Mouse (Mus musculus) erythroid progenitor cell, adult 5-6 weeks (primary cell): ENCODE measurements around the gene Map1s. TPM values are rescaled to one million over a fixed set of nuclear protein-coding genes. Genes with fewer than 3 reads are reported as not detected.
"Not testable (repeated sequence)": the region's sequence is repeated elsewhere in the genome, so short reads cannot be mapped to it uniquely, and the experiment has no call there.

Experiments used
- ATAC-seq: replicated peaks from 2 replicates; pipeline ENCODE4 v1.8.0; 2016; ENCODE audit warnings: moderate number of reproducible peaks, mild to moderate bottlenecking, moderate TSS enrichment, inconsistent platforms; ENCODE audit not compliant: poor library complexity, low FRiP score, severe bottlenecking
- total RNA-seq, 2 experiments: library from RNA; stranded (forward) in 1 of 2; stranded (reverse) in 1 of 2; fragments of 150-400 nt in 1 of 2; fragments of 186-747, 209-891 nt in 1 of 2; gene quantifications; 2 replicates each; pipeline versions ENCODE4 v1.2.3 to v1.2.4; 2015 to 2017; ENCODE audit warnings: low replicate concordance in 2 of 2

The Map1s gene
- total RNA-seq, 2 experiments from 2014 or later: 1.8 to 4.2 TPM

DNA sequence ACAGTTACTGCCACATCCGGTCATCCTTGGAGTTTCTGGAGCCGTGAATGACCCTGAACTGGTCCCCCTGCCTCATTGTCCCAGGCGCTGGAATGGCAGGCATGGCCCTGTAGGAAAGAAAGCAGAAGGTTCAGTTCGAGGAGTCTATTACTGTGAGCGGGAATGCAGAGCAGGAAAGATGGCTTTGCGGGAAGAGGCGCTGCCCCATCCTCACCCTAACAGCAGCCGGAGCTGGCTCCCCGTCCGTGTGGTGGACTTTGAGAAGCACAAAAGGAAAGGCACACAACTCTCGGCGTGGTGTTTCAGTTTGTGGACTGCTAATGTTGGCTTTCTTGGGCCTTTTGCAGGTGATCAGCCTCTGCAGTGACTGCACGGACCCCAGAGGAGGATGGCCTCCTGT is 31.3 kb upstream of the Map1s start:
- ATAC-seq: no peak

- ATAC-seq: no peak
Observed at GRCm38 (mm10) chr8:70876382-70876781, 29.4 kb upstream of the Map1s start.

GRCm38 (mm10) chr8:70878178-70878577 is 27.6 kb upstream of the Map1s start:
- no peak for ATAC-seq

GRCm38 (mm10) chr8:70879500-70879899 is 26.2 kb upstream of the Map1s start:
- ATAC-seq: no peak

- no peak for ATAC-seq
Observed at GRCm38 (mm10) chr8:70880126-70880525, 25.6 kb upstream of the Map1s start.

- ATAC-seq: no peak
Observed at GRCm38 (mm10) chr8:70880546-70880945, 25.2 kb upstream of the Map1s start.

DNA sequence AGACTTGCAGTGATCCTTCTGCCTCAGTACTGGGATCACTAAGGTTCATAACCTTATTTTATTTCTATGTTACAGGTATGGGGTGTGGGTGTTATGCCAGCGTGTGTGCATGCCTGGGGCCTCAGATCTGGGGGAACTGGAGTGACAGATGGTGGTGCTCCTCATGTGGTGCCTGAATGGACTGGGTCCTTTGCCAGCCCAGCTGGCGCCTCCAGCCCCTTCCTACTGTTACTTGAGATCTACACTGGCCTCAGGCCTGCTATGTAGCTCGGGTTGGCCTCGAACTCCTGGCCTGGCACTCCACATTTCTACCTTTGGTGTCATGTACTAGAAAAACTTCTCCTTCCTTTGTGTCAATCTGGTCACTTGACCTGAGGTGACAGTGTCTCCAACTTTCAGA is 21.5 kb upstream of the Map1s start:
- ATAC-seq: no peak

GRCm38 (mm10) chr8:70884683-70885082 is 21.0 kb upstream of the Map1s start:
- ATAC-seq: no peak

- ATAC-seq: no peak
Observed at GRCm38 (mm10) chr8:70885612-70886011, 20.1 kb upstream of the Map1s start.

GRCm38 (mm10) chr8:70887669-70888068 is 18.1 kb upstream of the Map1s start:
- ATAC-seq: peak; percentile 64

GRCm38 (mm10) chr8:70890656-70891055 is 15.1 kb upstream of the Map1s start:
- ATAC-seq: no peak

DNA sequence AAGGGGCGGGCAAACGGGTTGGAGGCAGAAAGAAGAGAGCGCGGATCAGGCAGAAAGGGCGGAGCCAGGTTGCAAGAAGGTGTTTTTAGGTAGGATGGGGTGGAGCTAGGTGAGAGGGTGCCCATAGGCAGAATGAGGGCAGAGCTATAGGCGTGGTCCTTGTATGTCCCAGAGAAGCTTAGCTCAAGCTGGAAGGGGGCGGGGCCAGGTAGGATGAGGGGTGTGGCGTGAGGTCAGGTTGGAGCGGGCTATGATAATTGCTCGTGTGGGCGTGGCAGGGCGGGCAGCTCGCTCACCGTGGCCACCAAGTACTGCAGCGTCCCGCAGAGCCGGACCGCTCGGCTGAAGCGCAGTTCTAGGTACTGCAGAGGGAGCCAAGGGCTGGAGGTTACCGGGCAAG is 14.4 kb upstream of the Map1s start:
- ATAC-seq: no peak

GRCm38 (mm10) chr8:70892022-70892895 is 13.5 kb upstream of the Map1s start, which contains the start of gene Slc5a5:
Gene Slc5a5, minus strand, starts transcription at chr8:70892757.
- no peak for ATAC-seq

- ATAC-seq: no peak
Observed at GRCm38 (mm10) chr8:70892896-70893655, 12.7 kb upstream of the Map1s start.

DNA sequence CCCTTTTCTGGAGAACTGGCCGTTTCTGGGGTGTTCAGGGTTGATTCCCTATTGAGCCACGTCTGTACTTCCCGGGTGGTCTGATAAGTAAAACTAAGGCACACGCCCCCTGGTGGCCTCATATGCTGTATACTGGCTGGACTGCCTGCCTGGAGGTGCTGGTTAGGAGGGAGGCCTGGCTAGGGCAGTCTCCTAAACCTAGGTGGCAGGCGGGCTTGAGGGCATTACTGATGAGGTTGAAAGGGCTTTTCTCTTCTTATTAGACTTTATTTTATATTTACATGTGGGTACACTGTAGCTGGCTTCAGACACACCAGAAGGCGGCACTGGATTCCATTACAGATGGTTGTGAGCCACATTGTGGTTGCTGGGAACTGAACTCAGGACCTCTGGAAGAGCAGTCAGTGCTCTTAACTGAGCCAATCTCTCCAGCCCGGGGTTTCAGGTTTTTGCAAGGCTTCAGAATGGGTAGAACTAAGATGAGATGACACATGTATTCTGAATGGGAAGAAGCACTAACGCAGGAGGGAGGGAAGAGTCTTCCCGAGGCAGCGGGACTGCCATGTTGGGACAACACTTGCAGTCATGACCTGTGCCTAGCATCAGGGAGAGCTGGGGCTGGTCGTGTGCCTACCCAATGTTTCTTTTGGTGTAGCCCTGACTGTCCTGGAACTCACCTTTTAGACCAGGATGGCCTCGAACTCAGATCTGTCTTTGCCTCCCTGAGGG is 11.9 kb upstream of the Map1s start:
- no peak for ATAC-seq

DNA sequence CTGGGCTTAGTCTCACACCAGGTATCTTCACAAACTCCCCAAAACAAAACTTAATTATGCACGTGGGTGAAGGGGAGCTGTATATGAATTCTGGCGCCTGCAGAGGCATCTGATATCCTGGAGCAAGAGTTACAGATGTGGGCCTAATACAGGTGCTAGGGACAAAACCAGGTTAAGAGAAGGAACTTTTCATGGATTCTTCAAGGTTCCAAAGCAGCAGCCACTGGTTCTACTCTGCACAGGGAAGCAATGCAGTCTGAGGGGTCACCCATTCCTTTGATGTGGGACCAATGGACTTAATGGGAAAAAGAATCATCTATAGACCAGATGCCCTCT is 11.4 kb upstream of the Map1s start:
- ATAC-seq: no peak

DNA sequence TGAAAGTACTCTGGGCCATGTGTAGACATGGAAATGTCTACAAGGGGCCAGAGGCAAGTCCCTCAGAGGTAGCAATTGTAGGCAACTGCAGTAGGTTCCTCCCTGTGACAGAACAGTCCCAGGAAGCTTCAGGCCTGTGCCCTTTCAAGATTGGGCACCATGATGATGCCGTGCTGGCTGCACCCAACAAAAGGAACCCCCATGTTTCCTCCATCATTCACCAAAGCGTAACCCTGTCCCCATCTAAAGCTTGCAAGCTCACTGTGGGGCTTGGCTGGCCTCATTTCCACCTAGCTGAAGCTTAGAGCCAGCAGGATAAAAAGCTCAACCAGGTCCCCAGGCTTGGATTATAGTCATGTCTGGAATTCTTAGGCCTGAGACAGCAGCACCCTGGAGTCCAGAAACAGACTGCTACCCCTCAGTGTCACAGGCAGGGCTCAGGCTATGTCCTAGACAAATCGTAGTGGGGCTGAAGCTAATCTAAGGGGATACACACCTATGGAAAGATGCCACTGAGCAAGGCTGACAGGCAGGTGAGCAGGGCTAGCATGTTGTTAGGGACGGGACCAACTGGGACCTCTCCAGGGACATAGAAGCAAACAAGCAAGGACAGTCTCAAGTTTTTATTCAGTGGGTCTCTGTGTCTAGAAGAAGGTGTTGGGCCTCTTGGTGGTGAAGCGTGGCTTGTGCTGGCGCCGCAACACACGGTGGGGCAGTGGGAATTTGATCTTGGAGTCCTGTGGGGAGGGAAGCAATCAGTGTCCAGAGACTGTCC is 10.8 kb upstream of the Map1s start:
- no peak for ATAC-seq

GRCm38 (mm10) chr8:70895571-70896259 is 10.0 kb upstream of the Map1s start:
- ATAC-seq: not testable (repeated sequence)

GRCm38 (mm10) chr8:70896316-70897020 is 9.3 kb upstream of the Map1s start:
- ATAC-seq: no peak
